Mouse (Mus musculus) liver, postnatal 0 days (tissue): ENCODE data around the gene Cuta.

Experiments
- CTCF ChIP-seq: sonication (generic); IDR thresholded peaks from 2 replicates; pipeline ENCODE4 v1.5.1; 2016; ENCODE audit warnings: antibody characterized with exemption, low read depth
- EP300 ChIP-seq: IDR thresholded peaks from 2 replicates; pipeline ENCODE4 v1.6.1; 2016; ENCODE audit warnings: antibody characterized with exemption, low read depth, mild to moderate bottlenecking

- TF ChIP-seq CTCF (no peak), EP300 (no peak)
Measured at GRCm38 (mm10) chr17:26904320-26904719, 35.0 kb downstream of the Cuta start.
